Mouse (Mus musculus) forebrain, embryonic 16.5 days (tissue): Measurements from ENCODE around the gene Tubb5. TPM values are rescaled to one million over a fixed set of nuclear protein-coding genes. Genes with fewer than 3 reads are reported as not detected.

Experiments
- ATAC-seq: fragments of 200-750 bp; cut with Nextera tagmentation; 2 replicates; pipeline ENCODE4 v1.8.0; 2017; ENCODE audit warnings: mild to moderate bottlenecking, moderate library complexity
- H3K27ac ChIP-seq: fragments of 300-500 bp; sonication (generic); 2 replicates; pipeline ENCODE4 v1.5.1; 2014; ENCODE audit warnings: low read length, control low read depth
- H3K27me3 ChIP-seq: fragments of 300-500 bp; sonication (generic); replicated peaks from 2 replicates; pipeline ENCODE4 v1.6.1; 2014; ENCODE audit warnings: low read length; ENCODE audit not compliant: control insufficient read depth, insufficient read depth
- H3K36me3 ChIP-seq: fragments of 300-500 bp; sonication (generic); 2 replicates; pipeline ENCODE4 v1.6.1; 2014; ENCODE audit not compliant: control insufficient read depth, insufficient read depth
- H3K4me1 ChIP-seq: fragments of 300-500 bp; sonication (generic); replicated peaks from 2 replicates; pipeline ENCODE4 v1.6.1; 2014; ENCODE audit warnings: low read length; ENCODE audit not compliant: control insufficient read depth, insufficient read depth
- H3K4me2 ChIP-seq: fragments of 300-500 bp; sonication (generic); 2 replicates; pipeline ENCODE4 v1.6.1; 2014; ENCODE audit warnings: mild to moderate bottlenecking, low read length, control low read depth
- H3K4me3 ChIP-seq: fragments of 300-500 bp; sonication (generic); replicated peaks from 2 replicates; pipeline ENCODE4 v1.5.1; 2014; ENCODE audit warnings: mild to moderate bottlenecking, low read length, control low read depth
- H3K9ac ChIP-seq: fragments of 300-500 bp; sonication (generic); replicated peaks from 2 replicates; pipeline ENCODE4 v1.6.1; 2014; ENCODE audit warnings: low read depth, low read length, control low read depth
- H3K9me3 ChIP-seq: fragments of 300-500 bp; sonication (generic); 2 replicates; pipeline ENCODE4 v1.6.1; 2016; ENCODE audit warnings: low read length; ENCODE audit not compliant: control insufficient read depth
- WGBS: fragments of 180-500 bp; shearing (Covaris S2); extraction: QIAGEN DNeasy Blood & Tissue Kit; methylation state at CpG from one replicate; pipeline ENCODE4 v1.1.7; 2014; 5-methylcytosine and 5-hydroxymethylcytosine counted together
- polyA plus RNA-seq: library from polyadenylated mRNA; unstranded; fragments of >200 nt; fragmentation: Nextera tagmentation; extraction: Ambion mirVana; gene quantifications from 2 replicates; pipeline ENCODE4 v1.2.1, GENCODE M21; 2015

The Tubb5 gene
- polyA plus RNA-seq, 1 experiment from 2014 or later, result 1,979 TPM

DNA sequence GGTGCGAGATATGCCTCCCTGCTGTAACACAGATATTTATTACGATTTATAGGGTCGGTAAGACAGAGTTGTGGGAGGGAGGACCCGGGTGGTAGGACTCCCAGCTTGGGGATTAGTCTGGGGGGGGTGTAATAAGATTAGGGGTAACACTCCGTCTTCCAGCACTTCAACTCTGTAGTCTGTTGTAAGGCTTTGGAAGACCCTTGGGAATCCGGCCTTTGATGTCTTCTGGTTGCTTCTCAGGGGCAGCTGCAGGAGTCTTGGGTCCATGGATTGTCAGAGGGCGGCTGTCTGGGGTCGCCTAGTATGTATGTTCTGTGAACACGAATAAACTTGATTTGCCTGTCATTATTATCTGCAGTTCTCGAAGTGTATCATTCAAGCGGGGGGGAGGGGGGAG, 15.5 kb downstream of the Tubb5 start:
- Histone ChIP-seq H3K4me3 (peak overlapping the region; percentile 88), H3K9ac (peak overlapping the region; percentile 79), H3K9me3 (no peaks in the 10 kb centered on the region), H3K27ac (peak overlapping the region; percentile 32), H3K4me2 (peak overlapping the region; percentile 94), H3K27me3 (peaks cover 5% of the 10 kb centered on the region; the same call in 1 of the 2 replicates), H3K36me3 (peaks cover 8% of the 10 kb centered on the region), H3K4me1 (peaks cover 27% of the 10 kb centered on the region)
- 3% methylated on average over 11 of the region's 11 CpGs for WGBS
- peak; percentile 1 for ATAC-seq

DNA sequence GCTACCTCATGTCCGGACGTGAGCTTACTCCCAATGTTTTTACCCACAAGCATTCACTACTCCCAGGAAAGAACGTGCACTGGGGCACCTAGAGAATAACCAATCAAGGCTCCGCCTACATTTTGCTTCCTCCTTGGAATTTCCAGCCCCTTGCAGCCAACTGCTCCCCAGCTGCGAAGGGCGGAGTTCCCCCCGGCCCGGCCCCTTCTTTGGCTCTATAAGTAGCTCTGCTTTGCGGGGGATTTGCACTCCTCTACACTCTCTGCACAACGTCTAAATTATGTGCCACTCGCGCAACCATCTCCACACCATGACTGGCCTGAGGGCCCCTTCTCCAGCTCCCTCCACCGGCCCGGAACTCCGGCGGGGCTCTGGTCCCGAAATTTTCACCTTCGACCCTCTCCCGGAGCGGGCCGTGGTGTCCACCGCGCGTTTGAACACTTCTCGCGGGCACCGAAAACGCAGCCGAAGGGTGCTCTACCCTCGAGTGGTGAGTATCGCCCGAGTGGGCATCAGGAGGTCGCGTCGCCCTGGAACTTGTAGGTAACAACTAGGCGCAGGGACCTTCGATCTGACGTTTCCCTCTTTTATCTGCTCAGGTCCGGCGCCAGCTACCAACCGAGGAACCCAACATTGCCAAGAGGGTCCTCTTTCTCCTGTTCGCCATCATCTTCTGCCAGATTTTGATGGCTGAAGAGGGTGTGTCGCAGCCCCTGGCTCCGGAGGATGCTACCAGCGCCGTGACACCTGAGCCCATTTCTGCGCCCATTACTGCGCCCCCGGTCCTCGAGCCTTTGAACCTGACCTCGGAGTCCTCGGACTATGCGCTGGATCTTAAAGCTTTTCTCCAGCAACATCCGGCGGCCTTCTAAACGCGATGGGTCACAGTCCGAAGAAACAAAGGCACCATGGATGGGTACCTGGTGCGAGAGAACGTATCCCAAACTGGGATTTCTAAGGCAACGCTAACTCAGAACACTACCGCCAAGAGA, 16.4 kb downstream of the Tubb5 start, which contains the start of gene Ier3:
Gene Ier3, plus strand, starts transcription at position 246 of the 992 bp plus-strand sequence.
- H3K27ac ChIP-seq, result no peak within 1 kb of the TSS
- peak; percentile 29 for ATAC-seq

DNA sequence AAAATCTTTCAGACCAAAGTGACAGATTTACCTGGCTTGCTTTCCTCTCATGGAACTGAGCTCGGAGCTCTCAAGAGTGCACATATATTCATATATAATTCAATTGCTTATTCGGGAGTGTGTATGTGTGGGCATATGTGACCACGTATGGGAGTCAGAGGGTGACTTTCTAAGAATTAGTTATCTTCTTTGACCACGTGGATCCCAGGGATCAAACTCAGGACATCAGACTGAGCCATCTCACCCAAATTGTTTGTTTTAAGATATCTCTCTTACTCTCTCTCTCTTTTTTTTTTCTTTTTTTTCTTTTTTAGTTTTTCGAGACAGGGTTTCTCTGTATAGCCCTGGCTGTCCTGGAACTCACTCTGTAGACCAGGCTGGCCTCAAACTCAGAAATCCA, 18.0 kb downstream of the Tubb5 start:
- 82% methylated on average over 5 of the region's 5 CpGs for WGBS
- no peaks in the 10 kb centered on the region for H3K36me3 ChIP-seq
- H3K9me3 ChIP-seq, result no peaks in the 10 kb centered on the region
- H3K4me2 ChIP-seq, result no peak overlapping the region
- peaks cover 27% of the 10 kb centered on the region for H3K4me1 ChIP-seq
- no peak overlapping the region for H3K27ac ChIP-seq
- no peak overlapping the region for H3K4me3 ChIP-seq
- H3K9ac ChIP-seq, result no peak overlapping the region
- peaks cover 5% of the 10 kb centered on the region; the same call in 1 of the 2 replicates for H3K27me3 ChIP-seq
- no peak for ATAC-seq

More for the DNA sequence above, 16.4 kb downstream of the Tubb5 start, which contains the start of gene Ier3:
- Histone ChIP-seq H3K36me3 (peaks cover 2% of the 10 kb centered on the region; the same call in 1 of the 2 replicates), H3K4me2 (peak within 1 kb of the TSS; percentile 94), H3K27me3 (peaks cover 5% of the 10 kb centered on the region; the same call in 1 of the 2 replicates), H3K4me1 (peaks cover 27% of the 10 kb centered on the region), H3K9ac (peak within 1 kb of the TSS; percentile 79), H3K4me3 (peak within 1 kb of the TSS; percentile 88), H3K9me3 (no peaks in the 10 kb centered on the region)
- WGBS, result under 1% methylated on average over 62 of the region's 62 CpGs

DNA sequence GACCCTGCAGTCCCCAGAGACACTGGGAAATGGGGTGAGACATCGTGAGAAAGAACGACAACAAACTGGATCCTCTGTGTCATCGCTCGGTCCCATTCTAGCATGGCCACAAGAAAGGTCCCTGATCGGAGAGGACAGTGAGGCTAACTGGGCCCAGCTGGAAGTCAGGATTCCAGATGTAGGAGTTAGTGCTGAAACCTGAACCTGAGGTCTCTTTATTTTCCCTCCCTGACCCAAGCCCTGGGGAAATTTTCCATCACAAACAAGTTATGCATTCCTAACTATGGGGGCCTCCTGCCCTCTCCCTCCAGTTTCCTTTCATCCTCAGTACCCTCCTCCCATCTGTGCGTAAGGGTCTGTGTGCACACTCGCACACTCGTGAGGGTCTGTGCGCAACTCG, 20.9 kb downstream of the Tubb5 start:
- H3K27ac ChIP-seq, result no peak overlapping the region
- H3K9ac ChIP-seq, result no peak overlapping the region
- 66% methylated on average over 10 of the region's 10 CpGs for WGBS
- H3K36me3 ChIP-seq, result no peaks in the 10 kb centered on the region
- H3K4me2 ChIP-seq, result no peak overlapping the region
- no peaks in the 10 kb centered on the region for H3K9me3 ChIP-seq
- no peak for ATAC-seq
- H3K4me3 ChIP-seq, result no peak overlapping the region
- peaks cover 19% of the 10 kb centered on the region for H3K4me1 ChIP-seq
- peaks cover 5% of the 10 kb centered on the region; the same call in 1 of the 2 replicates for H3K27me3 ChIP-seq

DNA sequence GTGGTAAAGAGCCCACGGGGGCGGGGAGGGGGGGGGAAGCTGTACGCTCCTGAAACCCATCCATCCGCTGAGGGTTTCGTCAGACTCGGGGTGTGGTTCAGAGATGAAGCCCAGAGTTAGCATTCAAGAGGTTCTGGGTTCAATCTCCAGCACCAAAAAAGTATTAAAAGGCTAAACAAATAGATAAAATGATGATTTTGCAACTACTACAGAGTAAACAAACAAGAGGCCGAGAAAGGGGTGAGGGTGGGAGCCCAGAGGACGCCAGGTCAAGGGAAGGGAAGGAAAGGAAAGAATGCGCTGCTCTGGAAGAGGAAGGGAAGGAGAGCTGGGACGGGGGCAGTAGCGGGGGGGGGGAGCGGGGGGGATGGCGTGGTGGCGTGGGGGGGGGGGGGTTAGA, 21.4 kb downstream of the Tubb5 start:
- no peaks in the 10 kb centered on the region for H3K9me3 ChIP-seq
- no peak overlapping the region for H3K9ac ChIP-seq
- no peaks in the 10 kb centered on the region for H3K36me3 ChIP-seq
- peaks cover 14% of the 10 kb centered on the region for H3K4me1 ChIP-seq
- H3K4me3 ChIP-seq, result no peak overlapping the region
- H3K27ac ChIP-seq, result no peak overlapping the region
- peaks cover 5% of the 10 kb centered on the region; the same call in 1 of the 2 replicates for H3K27me3 ChIP-seq
- WGBS, result 48% methylated on average over 8 of the region's 14 CpGs
- H3K4me2 ChIP-seq, result no peak overlapping the region
- ATAC-seq, result no peak

DNA sequence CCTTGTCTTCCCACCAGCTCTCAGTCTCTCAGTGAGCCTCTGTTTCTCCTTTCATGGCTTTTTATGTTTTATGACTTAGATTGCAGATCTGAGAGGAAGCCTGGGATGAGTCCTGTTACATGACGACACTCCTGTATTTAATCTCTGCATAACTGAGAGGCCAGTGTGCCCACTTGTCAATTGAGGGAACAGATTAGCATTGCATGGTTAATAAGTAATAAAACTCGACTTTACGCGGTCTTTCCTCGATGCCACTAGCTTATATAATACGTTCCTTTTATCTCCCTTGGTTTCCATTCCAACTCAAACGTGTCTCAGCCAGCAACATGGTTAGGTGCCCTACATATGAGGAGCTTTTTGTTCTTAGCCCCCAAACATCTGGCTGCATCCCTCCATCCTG, 22.3 kb downstream of the Tubb5 start:
- H3K27ac ChIP-seq, result no peak overlapping the region
- peaks cover 6% of the 10 kb centered on the region; the same call in 1 of the 2 replicates for H3K4me1 ChIP-seq
- H3K27me3 ChIP-seq, result peaks cover 5% of the 10 kb centered on the region; the same call in 1 of the 2 replicates
- H3K36me3 ChIP-seq, result no peaks in the 10 kb centered on the region
- H3K9ac ChIP-seq, result no peak overlapping the region
- H3K4me3 ChIP-seq, result no peak overlapping the region
- no peak overlapping the region for H3K4me2 ChIP-seq
- no peaks in the 10 kb centered on the region for H3K9me3 ChIP-seq
- 74% methylated on average over 7 of the region's 7 CpGs for WGBS
- no peak for ATAC-seq

DNA sequence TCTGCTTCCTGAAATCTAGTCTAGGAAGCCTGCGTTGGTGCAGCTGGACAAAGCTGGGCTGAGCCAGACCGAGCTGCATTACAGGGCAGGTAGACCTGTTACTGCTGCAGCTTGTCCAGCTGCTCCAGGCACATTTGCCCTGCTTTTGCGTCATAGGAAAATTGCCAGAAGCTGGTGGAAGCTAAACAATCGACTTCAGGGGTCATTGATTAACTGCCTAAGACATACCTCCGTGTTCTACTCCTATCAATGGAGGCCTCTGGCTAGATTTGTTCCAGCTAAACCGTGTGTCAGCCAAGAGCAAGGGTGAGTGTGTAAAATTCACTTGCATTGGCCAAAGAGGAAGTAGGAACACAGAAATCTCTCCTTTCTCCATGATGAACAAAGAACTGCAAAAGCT, 23.4 kb downstream of the Tubb5 start:
- Histone ChIP-seq H3K27me3 (peaks cover 5% of the 10 kb centered on the region; the same call in 1 of the 2 replicates), H3K27ac (no peak overlapping the region), H3K4me2 (no peak overlapping the region), H3K4me3 (no peak overlapping the region), H3K9ac (no peak overlapping the region), H3K4me1 (peaks cover 6% of the 10 kb centered on the region; the same call in 1 of the 2 replicates), H3K36me3 (no peaks in the 10 kb centered on the region), H3K9me3 (no peaks in the 10 kb centered on the region)
- no peak for ATAC-seq
- WGBS, result 68% methylated on average over 6 of the region's 6 CpGs

DNA sequence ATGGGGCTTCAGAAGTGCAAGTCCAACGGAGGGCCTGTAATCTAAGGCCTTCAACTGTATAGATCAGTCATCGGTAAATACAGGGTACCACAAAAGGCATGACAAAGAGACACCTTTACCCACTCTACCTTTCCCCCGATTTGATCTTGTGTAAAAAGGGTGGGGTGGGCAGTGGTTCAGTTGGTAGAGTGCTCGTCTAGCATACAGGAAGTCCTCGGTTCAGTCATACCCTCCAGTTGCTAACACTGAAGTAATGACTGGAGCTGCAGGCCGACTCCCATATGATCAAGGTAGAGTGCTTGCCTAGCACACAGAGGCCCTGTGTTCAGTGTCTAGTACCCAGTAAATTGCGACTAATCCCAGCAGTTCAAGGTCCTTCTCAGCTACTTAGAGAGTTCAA, 24.5 kb downstream of the Tubb5 start:
- peaks cover 6% of the 10 kb centered on the region; the same call in 1 of the 2 replicates for H3K4me1 ChIP-seq
- no peaks in the 10 kb centered on the region for H3K36me3 ChIP-seq
- no peak overlapping the region for H3K4me3 ChIP-seq
- ATAC-seq, result no peak
- H3K4me2 ChIP-seq, result no peak overlapping the region
- WGBS, result 65% methylated on average over 7 of the region's 7 CpGs
- H3K27me3 ChIP-seq, result no peaks in the 10 kb centered on the region
- no peak overlapping the region for H3K9ac ChIP-seq
- no peaks in the 10 kb centered on the region for H3K9me3 ChIP-seq
- no peak overlapping the region for H3K27ac ChIP-seq

DNA sequence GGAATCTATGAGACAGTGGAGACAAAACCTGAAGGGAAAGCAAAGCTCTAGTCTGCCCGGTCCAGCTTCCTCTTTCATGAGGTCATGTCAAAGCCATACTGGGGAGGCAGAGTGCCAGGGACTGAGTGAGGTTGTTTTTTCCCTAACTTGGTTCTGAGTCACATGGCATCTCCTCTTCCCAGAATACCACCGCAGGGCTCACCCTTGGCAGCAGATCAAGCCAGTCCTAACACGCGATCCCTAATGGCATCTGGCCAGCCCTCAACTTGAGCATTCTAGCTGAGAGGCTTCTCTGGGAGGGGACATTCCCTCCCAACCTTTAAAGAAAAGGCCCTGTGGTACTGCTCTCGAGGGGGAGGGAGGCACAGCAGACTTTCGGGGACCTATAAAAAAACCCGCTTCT, 24.9 kb downstream of the Tubb5 start:
- no peaks in the 10 kb centered on the region for H3K27me3 ChIP-seq
- no peaks in the 10 kb centered on the region for H3K36me3 ChIP-seq
- no peak overlapping the region for H3K9ac ChIP-seq
- no peak overlapping the region for H3K27ac ChIP-seq
- no peak overlapping the region for H3K4me3 ChIP-seq
- H3K4me2 ChIP-seq, result no peak overlapping the region
- 17% methylated on average over 7 of the region's 7 CpGs for WGBS
- 0 out of 2 replicates have a peak, but pooled peaks have one; percentile 50 for ATAC-seq
- H3K4me1 ChIP-seq, result peaks cover 6% of the 10 kb centered on the region; the same call in 1 of the 2 replicates
- no peaks in the 10 kb centered on the region for H3K9me3 ChIP-seq
